Mouse (Mus musculus) bone marrow macrophage, adult 2 months (primary cell): Measurements from ENCODE around the gene Bspry.

ENCODE experiments used
- CTCF ChIP-seq: IDR thresholded peaks from 2 replicates; pipeline ENCODE4 v1.5.1; 2012; ENCODE audit warnings: low read depth, mild to moderate bottlenecking, low read length, moderate library complexity
- POLR2A ChIP-seq: IDR thresholded peaks from 2 replicates; pipeline ENCODE4 v1.6.1; 2012; ENCODE audit warnings: mild to moderate bottlenecking, low read depth, low read length, borderline replicate concordance

- TF ChIP-seq CTCF (no peak), POLR2A (no peak)
These were observed 64.9 kb downstream of the Bspry start for GRCm38 (mm10) chr4:62544801-62545200.
